Mouse (Mus musculus) 3134 (cell line): ENCODE results near the gene Pi4k2a.
"Not testable (repeated sequence)": the region's sequence is repeated elsewhere in the genome, so short reads cannot be mapped to it uniquely, and the experiment has no call there.

ENCODE experiments used
- DNase-seq: peaks from one replicate; pipeline ENCODE4 v3.0.0-alpha.2; 2011; ENCODE audit warnings: low spot score; ENCODE audit not compliant: insufficient read length; ENCODE audit errors: extremely low read depth

Pi4k2a gene

GRCm38 (mm10) chr19:42079950-42080349, 10.3 kb upstream of the Pi4k2a start:
- peak; percentile 70 for DNase-seq

- no peak for DNase-seq
Observed at GRCm38 (mm10) chr19:42080469-42080868, 9.8 kb upstream of the Pi4k2a start.

DNA sequence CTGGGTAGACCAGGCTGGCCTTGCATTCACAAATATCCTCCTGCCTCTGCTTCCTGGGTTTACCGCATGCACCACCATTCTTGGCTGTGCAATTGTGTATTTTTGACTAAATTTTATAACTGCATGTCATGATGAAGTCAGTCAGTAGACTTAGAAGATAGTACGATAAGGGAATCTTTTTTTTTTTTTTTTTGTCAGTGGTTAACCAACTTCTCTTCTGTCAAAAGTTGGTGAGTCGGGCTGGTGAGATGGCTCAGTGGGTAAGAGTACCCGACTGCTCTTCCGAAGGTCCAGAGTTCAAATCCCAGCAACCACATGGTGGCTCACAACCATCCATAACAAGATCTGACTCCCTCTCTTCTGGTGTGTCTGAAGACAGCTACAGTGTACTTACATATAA, 8.7 kb upstream of the Pi4k2a start:
- DNase-seq: not testable (repeated sequence)

DNA sequence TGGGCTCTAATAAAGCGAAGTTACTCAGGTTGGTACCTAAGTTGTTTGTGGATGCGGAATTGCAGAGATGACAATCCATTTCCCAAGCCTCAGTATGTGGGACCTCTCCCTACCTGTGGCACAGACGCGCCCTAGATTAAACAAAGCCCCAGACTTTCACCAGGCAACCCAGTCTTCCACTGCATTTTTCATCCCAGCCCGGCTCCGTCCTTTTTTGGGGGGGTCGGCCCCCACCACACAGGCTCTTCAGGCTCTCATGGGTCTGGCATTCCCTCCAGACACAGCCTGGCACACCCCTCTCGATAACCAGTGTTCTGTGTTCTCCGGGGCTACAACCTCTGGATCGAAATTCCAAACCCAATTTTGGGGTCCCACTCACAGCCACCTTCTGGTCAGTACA, 4.6 kb upstream of the Pi4k2a start:
- DNase-seq: no peak

- DNase-seq: peak; percentile 73
Observed at GRCm38 (mm10) chr19:42086166-42086565, 4.1 kb upstream of the Pi4k2a start, which contains the start of gene Morn4. TSS of gene Morn4 (minus strand) at chr19:42086357.

- DNase-seq: peak; percentile 54
Observed at GRCm38 (mm10) chr19:42089103-42089747, 1.0 kb upstream of the Pi4k2a start.

DNA sequence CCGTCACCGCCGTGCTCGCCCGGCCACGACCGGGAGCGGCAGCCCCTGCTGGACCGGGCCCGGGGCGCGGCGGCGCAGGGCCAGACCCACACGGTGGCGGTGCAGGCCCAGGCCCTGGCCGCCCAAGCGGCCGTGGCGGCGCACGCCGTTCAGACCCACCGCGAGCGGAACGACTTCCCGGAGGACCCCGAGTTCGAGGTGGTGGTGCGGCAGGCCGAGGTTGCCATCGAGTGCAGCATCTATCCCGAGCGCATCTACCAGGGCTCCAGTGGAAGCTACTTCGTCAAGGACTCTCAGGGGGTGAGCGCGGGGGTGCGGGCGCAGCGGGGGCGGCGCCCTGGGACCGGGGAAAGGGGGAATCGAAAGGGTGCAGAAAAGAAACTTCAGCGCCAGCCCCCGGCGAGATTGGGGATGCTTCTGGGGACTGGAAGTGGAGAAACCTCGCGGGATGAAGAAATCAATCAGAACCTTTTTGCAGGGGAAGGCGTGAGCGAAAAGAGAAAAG, 419 bp downstream of the Pi4k2a start:
- DNase-seq: peak; percentile 74

DNA sequence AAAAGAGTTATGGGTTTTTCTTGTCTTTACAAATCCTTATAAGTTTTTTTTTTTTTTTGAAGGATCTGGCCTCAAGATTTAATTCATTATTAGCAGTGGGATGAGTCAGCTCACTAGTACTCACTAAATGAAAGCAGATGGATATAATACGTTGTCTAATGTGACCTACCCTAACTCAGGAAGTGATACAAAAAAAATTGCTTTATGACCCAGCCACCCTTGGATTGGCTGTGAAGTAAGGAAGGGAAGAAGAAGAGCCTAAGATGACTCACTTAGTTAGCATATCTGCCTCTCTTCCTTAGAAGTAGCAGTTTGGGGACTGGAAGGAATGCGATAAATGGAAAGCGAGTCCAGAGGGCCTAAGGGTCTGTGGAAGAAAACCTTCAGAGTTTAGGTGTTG, 9.1 kb downstream of the Pi4k2a start:
- DNase-seq: no peak

DNA sequence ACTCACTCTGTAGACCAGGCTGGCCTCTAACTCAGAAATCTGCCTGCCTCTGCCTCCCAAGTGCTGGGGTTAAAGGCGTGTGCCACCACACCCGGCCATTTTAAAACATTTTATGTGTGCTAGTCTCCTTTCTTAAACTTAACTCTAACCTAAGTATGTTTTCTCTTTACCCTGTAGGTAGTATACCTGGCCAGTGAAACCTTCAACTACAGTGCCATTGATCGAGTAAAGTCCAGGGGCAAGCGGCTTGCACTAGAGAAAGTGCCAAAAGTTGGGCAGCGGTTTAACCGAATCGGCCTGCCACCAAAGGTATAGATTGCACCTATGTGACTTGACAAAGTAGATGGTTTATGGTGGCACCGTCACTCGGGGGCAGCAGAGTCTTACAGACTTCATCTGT, 14.4 kb downstream of the Pi4k2a start:
- no peak for DNase-seq

DNA sequence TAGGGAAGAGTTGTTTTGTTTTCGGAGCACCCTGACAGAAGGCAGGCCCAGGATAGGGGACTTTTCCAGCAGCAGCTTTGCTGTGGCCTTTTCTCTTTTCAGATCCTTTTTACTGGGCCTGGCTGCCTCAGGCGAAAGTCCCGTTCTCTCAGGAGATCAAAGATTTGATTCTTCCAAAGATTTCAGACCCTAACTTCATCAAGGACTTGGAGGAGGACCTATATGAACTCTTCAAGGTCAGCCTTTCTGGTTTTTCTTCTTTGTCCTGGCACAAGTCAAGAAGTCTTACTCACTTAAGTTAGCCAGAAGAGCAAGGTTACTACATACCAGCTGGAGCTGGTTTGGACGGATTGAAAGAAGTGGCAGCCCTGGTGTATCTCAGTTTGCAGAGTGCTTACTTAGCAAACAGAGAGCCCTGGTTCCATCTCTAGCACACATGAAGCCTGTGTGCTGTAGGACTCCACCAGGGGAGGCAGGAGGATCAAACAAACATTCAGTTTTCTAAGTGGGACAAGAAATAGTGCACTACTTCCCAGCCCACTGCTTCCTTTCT, 25.6 kb downstream of the Pi4k2a start:
- DNase-seq: no peak

- DNase-seq: no peak
Observed at GRCm38 (mm10) chr19:42118142-42118541, 27.9 kb downstream of the Pi4k2a start.

- no peak for DNase-seq
Observed at GRCm38 (mm10) chr19:42118596-42118995, 28.3 kb downstream of the Pi4k2a start.

GRCm38 (mm10) chr19:42120451-42120850, 30.2 kb downstream of the Pi4k2a start:
- no peak for DNase-seq

GRCm38 (mm10) chr19:42124684-42125083, 34.4 kb downstream of the Pi4k2a start:
- no peak for DNase-seq

DNA sequence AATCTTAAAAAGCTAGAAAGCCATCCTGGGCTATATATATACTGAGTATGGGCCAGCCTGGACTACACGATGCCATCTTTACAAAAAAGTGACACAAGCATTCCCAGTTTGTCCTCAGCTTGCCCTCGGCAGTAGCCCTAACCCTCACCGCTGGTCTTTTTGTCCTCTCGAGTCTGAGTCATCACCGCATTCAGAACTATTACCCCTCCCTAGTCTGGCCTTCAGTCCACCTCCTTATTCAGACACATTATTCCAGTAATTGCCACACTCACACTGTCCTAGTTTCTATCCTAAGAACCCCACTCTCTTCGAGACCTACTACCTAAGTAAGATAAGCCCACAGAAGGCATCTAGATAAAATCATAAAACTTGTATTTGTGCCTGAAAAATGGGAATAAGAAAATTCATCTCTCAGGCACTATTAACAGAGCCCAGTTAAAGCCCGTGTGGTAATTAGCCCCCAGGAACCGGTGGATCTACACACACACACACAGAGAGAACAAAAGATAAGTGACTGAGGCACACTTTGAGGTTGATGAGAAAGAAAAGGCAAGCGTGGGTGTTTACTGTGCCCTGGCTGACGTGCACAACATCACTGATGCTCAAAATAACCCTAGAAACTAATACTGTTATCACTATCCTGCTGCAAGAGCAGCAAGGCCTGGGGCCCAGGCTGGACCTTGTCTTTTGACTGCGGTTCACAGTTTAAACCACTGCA, 35.4 kb downstream of the Pi4k2a start:
- no peak for DNase-seq

- peak; percentile 47 for DNase-seq
Observed at GRCm38 (mm10) chr19:42126219-42126605, 35.9 kb downstream of the Pi4k2a start.

- no peak for DNase-seq
Observed at GRCm38 (mm10) chr19:42127024-42127423, 36.8 kb downstream of the Pi4k2a start.

DNA sequence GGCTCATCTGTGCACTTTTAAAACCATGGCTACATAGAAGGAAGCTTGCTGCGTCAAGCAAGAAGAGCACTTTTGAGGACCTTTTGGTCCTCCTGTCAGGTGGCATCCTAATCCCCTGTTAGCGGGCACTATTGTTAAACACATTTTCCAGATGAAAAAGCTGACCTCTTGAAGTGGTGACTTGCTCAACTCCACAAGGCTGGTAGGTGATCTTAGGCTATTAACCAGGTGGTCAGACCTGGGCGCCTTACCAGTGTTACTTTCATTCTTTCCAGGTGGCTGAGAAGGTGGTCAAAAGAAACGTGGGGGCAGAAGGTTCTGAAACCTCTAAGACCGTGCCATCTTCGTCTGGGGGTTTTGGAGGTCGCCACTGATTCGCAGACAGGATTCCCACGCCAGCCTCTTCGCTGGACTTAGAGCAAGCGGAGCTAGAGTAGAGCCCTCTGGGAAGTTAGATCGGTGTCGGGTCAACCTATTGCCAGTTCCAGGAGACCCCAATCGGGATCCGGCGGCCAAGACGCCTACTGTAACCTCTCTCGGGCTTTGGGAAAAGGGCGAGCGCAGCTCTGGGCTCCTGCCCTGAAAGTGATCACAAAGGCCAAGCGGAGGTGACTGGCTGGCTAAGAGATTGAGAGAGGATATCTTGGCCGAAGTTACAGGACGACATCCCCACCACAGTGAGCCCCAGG, 37.9 kb downstream of the Pi4k2a start:
- DNase-seq: no peak

DNA sequence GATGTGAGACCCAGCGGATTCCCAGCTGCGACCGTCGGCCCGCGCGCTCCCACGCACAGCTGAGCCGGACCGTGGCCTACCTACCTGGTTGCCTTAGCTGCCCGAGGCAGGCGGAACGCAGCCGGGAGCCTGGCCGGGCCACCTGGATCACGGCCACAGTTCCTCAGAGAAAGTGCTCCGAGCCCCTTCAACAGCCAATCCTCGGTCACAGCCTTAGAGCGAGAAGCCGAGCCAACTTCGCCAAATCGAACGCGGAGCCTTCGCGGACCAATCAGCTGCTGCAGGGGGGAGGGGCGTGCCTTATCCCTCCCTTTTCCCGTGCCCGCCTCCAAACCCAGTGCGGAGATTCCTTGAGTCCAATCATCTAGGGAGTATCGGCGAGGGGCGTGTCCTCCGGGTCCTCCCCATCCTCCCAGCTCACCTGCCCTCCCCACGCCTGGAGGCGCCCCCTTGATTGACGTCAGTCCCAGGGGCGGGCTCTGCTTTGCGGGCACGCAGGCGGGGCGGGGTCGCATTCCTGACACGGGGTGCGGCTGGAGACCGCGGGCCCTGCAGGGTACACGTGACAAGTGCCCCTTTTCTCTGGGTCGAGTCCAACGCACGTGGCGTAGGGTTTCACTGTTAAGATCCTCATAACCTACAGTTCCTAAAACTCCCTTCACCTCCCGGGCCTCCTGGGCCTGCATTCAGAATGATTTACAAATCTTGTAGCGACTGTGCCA, 38.7 kb downstream of the Pi4k2a start, which contains the start of gene Avpi1:
Gene Avpi1 (minus strand): TSS at position 273 of the 722 bp plus-strand sequence.
- DNase-seq: peak; percentile 100

DNA sequence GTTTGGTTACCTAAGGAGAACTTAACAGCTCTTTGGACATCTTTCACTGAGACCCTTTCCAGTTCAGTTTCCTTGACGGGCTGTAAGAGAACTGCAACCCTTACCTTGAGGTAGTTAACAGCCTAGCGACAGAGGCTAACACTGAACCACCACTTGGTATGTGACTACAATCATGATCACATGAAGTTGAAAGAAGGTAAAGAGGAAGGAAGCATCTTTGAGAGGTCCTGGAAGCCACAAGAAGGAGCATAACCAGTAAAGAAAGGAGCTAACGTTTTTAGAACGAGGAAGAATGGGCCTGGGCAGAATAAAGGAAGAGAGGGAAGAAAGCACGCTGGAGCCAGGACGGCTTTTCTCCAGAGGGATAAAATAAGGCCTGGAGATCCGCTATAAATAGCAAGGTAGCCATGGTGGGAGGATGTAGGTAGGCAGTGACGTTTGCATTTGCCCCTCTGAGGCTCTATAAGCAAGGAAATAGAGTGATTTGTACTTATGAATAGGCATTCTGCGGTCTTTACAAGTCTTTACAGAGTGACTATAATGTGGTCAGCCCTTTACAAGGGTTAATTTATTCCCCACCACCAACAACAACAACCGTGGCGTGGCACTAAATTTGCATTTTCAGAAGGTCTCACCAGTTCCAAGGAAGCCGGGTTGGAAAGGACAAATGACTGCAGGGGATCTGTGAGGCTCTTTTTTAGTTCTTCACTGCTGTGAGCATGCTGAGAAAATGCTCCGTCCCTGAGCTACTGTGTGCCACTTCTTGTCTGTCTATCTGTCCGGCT, 39.4 kb downstream of the Pi4k2a start:
- no peak for DNase-seq
